Mouse (Mus musculus): ENCODE measurements around the gene Mto1.

GRCm38 (mm10) chr9:78428185-78428584 is 19.8 kb upstream of the Mto1 start:
- TF ChIP-seq CTCF (IDR thresholded peaks at IDR 0.05; ENCODE audit: borderline replicate concordance, insufficient read depth, low read length) (no peak), POLR2A (IDR thresholded peaks at IDR 0.05; ENCODE audit: low read depth, low read length) (no peak)

All from embryonic fibroblast, embryonic 13.5 days (primary cell).